Mouse (Mus musculus): ENCODE measurements around the gene Taf5. TPM values are rescaled to one million over a fixed set of nuclear protein-coding genes. Genes with fewer than 3 reads are reported as not detected.
A peak's percentile ranks its signal among the peaks of the same experiment; 100 is the strongest.

Gene Taf5
- polyA plus RNA-seq (2014; fragmentation: Nextera tagmentation; extraction: Ambion mirVana) = 8.3 and 8.8 TPM in 2 replicates

DNA sequence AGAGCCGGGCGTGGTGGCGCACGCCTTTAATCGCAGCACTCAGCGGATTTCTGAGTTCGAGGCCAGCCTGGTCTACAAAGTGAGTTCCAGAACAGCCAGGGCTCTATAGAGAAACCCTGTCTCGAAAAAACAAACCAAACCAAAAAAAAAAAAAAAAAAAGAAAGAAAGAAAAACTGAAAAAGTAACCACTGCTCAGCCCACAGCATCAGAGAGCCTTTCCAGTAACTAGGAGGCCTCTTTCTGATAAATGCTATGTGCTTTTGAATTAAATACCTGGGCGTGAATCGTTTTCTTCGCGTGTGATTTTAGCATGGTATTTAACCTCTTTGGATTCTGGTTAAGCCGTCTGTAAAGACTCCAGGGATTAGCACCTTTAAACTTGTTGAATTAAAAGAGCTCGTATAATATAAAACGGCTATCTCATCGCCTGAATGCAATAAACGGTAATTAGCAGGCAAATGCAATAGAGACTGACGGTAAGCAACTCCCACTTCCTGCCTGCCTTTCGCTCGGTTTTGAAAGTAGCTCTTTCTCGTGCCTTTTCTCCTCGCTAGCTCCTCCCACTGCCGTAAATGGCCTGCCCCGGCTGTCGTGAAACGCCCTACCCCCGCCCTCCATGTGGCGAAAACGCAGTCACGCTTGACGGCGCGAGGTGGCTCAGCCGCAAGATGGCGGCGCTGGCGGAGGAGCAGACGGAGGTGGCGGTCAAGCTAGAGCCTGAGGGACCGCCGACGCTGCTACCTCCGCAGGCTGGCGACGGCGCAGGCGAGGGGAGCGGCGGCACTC lies at the start of gene Taf5:
TSS of gene Taf5 (plus strand) at position 651 of the 787 bp plus-strand sequence.
- H3K9me3 ChIP-seq (ENCODE audit: control insufficient read depth, low read length) = no peaks in the 10 kb centered on the region
- peak within 1 kb of the TSS; percentile 73 for H3K4me2 ChIP-seq (ENCODE audit: low read length)
- peaks cover 13% of the 10 kb centered on the region for H3K36me3 ChIP-seq (ENCODE audit: control insufficient read depth, insufficient read depth, low read length)
- DNase-seq (ENCODE audit: low spot score) (peak; percentile 96), ATAC-seq (replicated peaks; ENCODE audit: low FRiP score, low TSS enrichment, low read depth) (peak; percentile 77)
- no peaks in the 10 kb centered on the region for H3K27me3 ChIP-seq (replicated peaks; ENCODE audit: control insufficient read depth, insufficient read depth, low read length)
- 10% methylated on average over 49 of the region's 49 CpGs for WGBS
- H3K4me1 ChIP-seq (replicated peaks; ENCODE audit: control insufficient read depth, insufficient read depth, low read length) = peaks cover 6% of the 10 kb centered on the region; the same call in 1 of the 2 replicates
- peak within 1 kb of the TSS; percentile 97 for H3K4me3 ChIP-seq (ENCODE audit: low read depth, low read length)
- peak within 1 kb of the TSS; percentile 88 for H3K9ac ChIP-seq (ENCODE audit: low read length)
- peak within 1 kb of the TSS; percentile 83 for H3K27ac ChIP-seq (ENCODE audit: low read depth)

DNA sequence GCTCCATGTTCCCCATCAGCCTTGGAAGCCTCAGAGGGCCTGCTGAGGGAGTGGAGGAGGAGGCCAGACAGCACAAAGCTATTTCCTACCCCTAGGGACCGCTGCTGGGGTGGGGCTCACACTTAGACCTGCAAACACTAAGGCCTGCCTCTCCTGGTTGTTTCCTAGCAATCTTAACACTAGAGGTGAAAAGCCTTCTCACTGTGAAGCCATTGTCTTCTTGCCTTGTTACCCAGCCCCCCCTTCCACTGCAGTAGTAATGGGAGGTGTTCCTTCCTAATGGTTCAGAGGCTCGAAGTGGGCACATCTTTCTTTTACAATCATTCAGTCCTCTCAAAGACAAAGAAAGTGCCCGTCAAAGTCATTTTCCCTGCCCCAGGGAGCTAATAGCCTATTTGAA lies 49.7 kb upstream of the Taf5 start:
- Histone ChIP-seq H3K9me3 (ENCODE audit: control insufficient read depth, low read length) (no peaks in the 10 kb centered on the region), H3K9ac (ENCODE audit: low read length) (no peak overlapping the region), H3K27me3 (replicated peaks; ENCODE audit: control insufficient read depth, insufficient read depth, low read length) (peaks cover 51% of the 10 kb centered on the region), H3K4me2 (ENCODE audit: low read length) (no peak overlapping the region), H3K4me3 (ENCODE audit: low read depth, low read length) (no peak overlapping the region), H3K36me3 (ENCODE audit: control insufficient read depth, insufficient read depth, low read length) (no peaks in the 10 kb centered on the region), H3K4me1 (replicated peaks; ENCODE audit: control insufficient read depth, insufficient read depth, low read length) (peaks cover 8% of the 10 kb centered on the region), H3K27ac (ENCODE audit: low read depth) (no peak overlapping the region)
- WGBS = 4% methylated on average over 3 of the region's 3 CpGs
- ATAC-seq (replicated peaks; ENCODE audit: low FRiP score, low TSS enrichment, low read depth) = no peak
- DNase-seq (ENCODE audit: low spot score) = no peak

DNA sequence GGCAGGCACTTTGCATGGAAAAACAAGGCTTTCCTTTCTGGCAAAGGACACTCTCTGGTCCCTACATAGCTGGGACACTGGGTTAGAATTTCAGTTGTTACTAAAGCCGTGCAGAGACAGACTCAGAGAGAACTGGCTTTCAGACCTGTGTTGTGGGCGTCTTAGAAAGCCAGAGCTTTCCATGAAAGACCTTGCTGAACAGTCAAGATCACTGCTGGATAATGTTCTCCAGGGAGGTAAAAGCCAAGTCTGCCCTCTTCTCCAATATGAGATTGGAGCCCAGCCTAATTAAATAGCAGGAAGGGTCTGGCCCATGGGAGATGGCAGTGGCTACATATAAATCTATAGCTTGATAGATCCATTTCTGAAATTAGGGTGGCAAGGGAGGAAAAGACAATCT lies 49.2 kb upstream of the Taf5 start:
- no peaks in the 10 kb centered on the region for H3K9me3 ChIP-seq (ENCODE audit: control insufficient read depth, low read length)
- ATAC-seq (replicated peaks; ENCODE audit: low FRiP score, low TSS enrichment, low read depth) = no peak
- H3K4me2 ChIP-seq (ENCODE audit: low read length) = no peak overlapping the region
- no peak overlapping the region for H3K27ac ChIP-seq (ENCODE audit: low read depth)
- WGBS = 42% methylated on average over 2 of the region's 2 CpGs
- no peak overlapping the region for H3K4me3 ChIP-seq (ENCODE audit: low read depth, low read length)
- peaks cover 46% of the 10 kb centered on the region for H3K27me3 ChIP-seq (replicated peaks; ENCODE audit: control insufficient read depth, insufficient read depth, low read length)
- no peak overlapping the region for H3K9ac ChIP-seq (ENCODE audit: low read length)
- no peaks in the 10 kb centered on the region for H3K36me3 ChIP-seq (ENCODE audit: control insufficient read depth, insufficient read depth, low read length)
- DNase-seq (ENCODE audit: low spot score) = no peak
- H3K4me1 ChIP-seq (replicated peaks; ENCODE audit: control insufficient read depth, insufficient read depth, low read length) = peaks cover 8% of the 10 kb centered on the region

DNA sequence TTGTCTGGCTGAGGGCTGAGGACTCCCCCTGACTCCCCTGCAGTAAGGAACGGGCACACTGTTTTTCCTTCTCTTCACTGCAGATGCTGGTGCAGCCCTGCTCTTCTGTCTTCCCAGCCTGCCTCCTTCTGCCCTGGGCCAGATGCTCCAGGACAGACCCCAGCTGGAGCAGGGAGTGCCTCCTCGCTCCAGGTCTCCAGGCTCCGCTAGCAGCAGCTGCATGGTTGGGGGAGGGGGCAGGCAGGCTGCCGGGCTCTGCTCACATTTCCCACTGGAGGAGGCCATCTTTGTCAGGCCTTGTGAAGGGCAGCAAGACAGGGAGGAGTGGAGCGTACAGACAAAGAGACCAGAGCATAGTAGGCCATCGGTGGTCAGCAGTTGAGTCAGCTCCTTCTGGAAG lies 48.2 kb upstream of the Taf5 start:
- H3K4me1 ChIP-seq (replicated peaks; ENCODE audit: control insufficient read depth, insufficient read depth, low read length) = peaks cover 8% of the 10 kb centered on the region
- no peak for DNase-seq (ENCODE audit: low spot score)
- no peaks in the 10 kb centered on the region for H3K9me3 ChIP-seq (ENCODE audit: control insufficient read depth, low read length)
- WGBS = 28% methylated on average over 6 of the region's 6 CpGs
- H3K4me2 ChIP-seq (ENCODE audit: low read length) = no peak overlapping the region
- peaks cover 36% of the 10 kb centered on the region for H3K27me3 ChIP-seq (replicated peaks; ENCODE audit: control insufficient read depth, insufficient read depth, low read length)
- H3K27ac ChIP-seq (ENCODE audit: low read depth) = no peak overlapping the region
- no peak overlapping the region for H3K9ac ChIP-seq (ENCODE audit: low read length)
- ATAC-seq (replicated peaks; ENCODE audit: low FRiP score, low TSS enrichment, low read depth) = no peak
- H3K4me3 ChIP-seq (ENCODE audit: low read depth, low read length) = no peak overlapping the region
- H3K36me3 ChIP-seq (ENCODE audit: control insufficient read depth, insufficient read depth, low read length) = no peaks in the 10 kb centered on the region

DNA sequence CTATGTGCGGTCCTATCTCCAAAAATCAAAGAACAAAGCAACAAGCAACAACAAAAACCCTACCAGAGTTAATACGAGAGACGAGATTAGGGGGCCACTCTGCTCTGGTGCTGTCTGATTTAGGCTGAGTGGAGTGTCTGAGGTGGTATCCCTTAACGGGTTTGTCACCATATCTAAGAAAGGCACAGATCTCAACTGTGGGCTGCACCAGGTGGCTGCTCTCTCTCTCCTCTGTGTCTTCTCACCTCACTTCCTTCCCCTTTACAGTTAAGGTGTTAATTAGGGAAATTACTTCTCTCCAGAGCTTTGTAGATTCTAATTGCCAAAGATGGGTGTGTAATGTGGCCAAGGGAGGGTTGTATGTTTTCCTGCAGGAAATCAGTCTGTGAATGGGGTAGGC lies 44.8 kb upstream of the Taf5 start:
- Histone ChIP-seq H3K4me3 (ENCODE audit: low read depth, low read length) (no peak overlapping the region), H3K9me3 (ENCODE audit: control insufficient read depth, low read length) (no peaks in the 10 kb centered on the region), H3K36me3 (ENCODE audit: control insufficient read depth, insufficient read depth, low read length) (no peaks in the 10 kb centered on the region), H3K27ac (ENCODE audit: low read depth) (no peak overlapping the region), H3K4me2 (ENCODE audit: low read length) (no peak overlapping the region), H3K9ac (ENCODE audit: low read length) (no peak overlapping the region), H3K4me1 (replicated peaks; ENCODE audit: control insufficient read depth, insufficient read depth, low read length) (no peaks in the 10 kb centered on the region), H3K27me3 (replicated peaks; ENCODE audit: control insufficient read depth, insufficient read depth, low read length) (peaks cover 8% of the 10 kb centered on the region)
- no peak for ATAC-seq (replicated peaks; ENCODE audit: low FRiP score, low TSS enrichment, low read depth)
- 76% methylated on average over 4 of the region's 4 CpGs for WGBS
- no peak for DNase-seq (ENCODE audit: low spot score)

DNA sequence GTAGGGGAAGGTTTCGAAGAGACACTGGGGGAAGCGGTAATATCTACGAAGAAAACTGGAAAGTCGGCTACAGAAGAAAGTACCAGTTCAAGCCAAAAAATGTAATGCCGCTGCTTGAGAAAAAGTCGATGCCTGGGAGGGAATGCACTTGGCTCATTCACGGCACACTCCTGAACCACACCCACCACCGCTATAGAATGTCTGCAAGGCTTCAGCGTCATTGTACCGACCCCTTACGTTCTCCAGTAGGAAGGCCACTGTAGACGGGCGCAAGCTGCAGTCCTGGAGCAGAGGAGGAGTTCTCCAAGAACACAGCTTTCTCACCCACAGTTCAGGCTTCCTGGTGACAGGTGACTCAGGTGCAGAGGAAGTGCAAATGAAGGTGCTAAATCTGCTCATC lies 44.0 kb upstream of the Taf5 start:
- no peak overlapping the region for H3K9ac ChIP-seq (ENCODE audit: low read length)

DNA sequence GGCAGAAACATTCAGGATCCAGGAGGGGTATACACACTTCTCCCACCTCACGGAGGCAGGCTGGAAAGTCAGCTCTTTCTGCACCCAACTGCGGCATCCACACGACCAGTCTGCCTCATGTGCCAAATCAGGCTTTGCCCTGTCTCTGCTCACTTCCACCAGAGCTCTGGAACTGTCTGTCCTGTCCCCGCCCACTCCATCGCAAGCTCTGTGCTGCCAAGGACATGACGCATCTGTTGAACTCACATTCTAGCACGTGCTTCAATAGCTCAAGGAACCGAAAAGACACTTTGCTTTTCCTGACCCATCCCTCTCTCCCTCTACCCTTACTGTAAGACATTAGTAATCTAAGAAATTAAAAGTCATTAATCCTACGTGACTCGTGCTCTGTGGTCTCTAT lies 42.6 kb upstream of the Taf5 start:
- H3K9me3 ChIP-seq (ENCODE audit: control insufficient read depth, low read length) = no peaks in the 10 kb centered on the region
- no peak overlapping the region for H3K27ac ChIP-seq (ENCODE audit: low read depth)
- no peaks in the 10 kb centered on the region for H3K36me3 ChIP-seq (ENCODE audit: control insufficient read depth, insufficient read depth, low read length)
- H3K9ac ChIP-seq (ENCODE audit: low read length) = no peak overlapping the region
- DNase-seq (ENCODE audit: low spot score) (no peak), ATAC-seq (replicated peaks; ENCODE audit: low FRiP score, low TSS enrichment, low read depth) (no peak)
- no peaks in the 10 kb centered on the region for H3K4me1 ChIP-seq (replicated peaks; ENCODE audit: control insufficient read depth, insufficient read depth, low read length)
- H3K27me3 ChIP-seq (replicated peaks; ENCODE audit: control insufficient read depth, insufficient read depth, low read length) = no peaks in the 10 kb centered on the region
- H3K4me2 ChIP-seq (ENCODE audit: low read length) = no peak overlapping the region
- WGBS = 62% methylated on average over 10 of the region's 10 CpGs
- H3K4me3 ChIP-seq (ENCODE audit: low read depth, low read length) = no peak overlapping the region

More for the DNA sequence above, 44.0 kb upstream of the Taf5 start:
- ATAC-seq (replicated peaks; ENCODE audit: low FRiP score, low TSS enrichment, low read depth) (no peak), DNase-seq (ENCODE audit: low spot score) (no peak)
- WGBS = 83% methylated on average over 13 of the region's 13 CpGs
- H3K36me3 ChIP-seq (ENCODE audit: control insufficient read depth, insufficient read depth, low read length) = no peaks in the 10 kb centered on the region
- H3K4me3 ChIP-seq (ENCODE audit: low read depth, low read length) = no peak overlapping the region
- H3K4me2 ChIP-seq (ENCODE audit: low read length) = no peak overlapping the region
- H3K9me3 ChIP-seq (ENCODE audit: control insufficient read depth, low read length) = no peaks in the 10 kb centered on the region
- no peak overlapping the region for H3K27ac ChIP-seq (ENCODE audit: low read depth)
- H3K27me3 ChIP-seq (replicated peaks; ENCODE audit: control insufficient read depth, insufficient read depth, low read length) = no peaks in the 10 kb centered on the region; the same call in 1 of the 2 replicates
- H3K4me1 ChIP-seq (replicated peaks; ENCODE audit: control insufficient read depth, insufficient read depth, low read length) = no peaks in the 10 kb centered on the region

DNA sequence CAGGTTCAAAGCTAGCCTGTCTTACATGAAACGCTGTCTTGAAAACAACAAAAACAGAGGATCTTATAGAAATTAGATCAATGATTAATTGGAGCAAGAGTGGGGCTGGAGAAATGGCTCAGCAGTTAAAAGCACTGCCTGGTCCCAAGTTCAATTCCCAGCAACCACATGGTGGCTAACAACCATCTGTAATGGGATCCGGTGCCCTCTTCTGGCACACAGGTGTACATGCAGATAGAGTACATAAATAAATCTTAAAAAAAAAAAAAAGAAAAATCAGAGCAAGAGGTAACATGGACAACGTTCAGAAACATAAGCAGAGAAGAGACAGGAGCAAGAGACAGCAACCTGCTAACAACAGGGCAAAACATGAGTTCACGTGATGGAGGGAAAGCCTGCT lies 41.0 kb upstream of the Taf5 start:
- H3K9ac ChIP-seq (ENCODE audit: low read length) = no peak overlapping the region
- H3K4me3 ChIP-seq (ENCODE audit: low read depth, low read length) = no peak overlapping the region
- WGBS = 86% methylated on average over 4 of the region's 4 CpGs
- no peak overlapping the region for H3K27ac ChIP-seq (ENCODE audit: low read depth)
- no peaks in the 10 kb centered on the region for H3K27me3 ChIP-seq (replicated peaks; ENCODE audit: control insufficient read depth, insufficient read depth, low read length)
- no peaks in the 10 kb centered on the region for H3K9me3 ChIP-seq (ENCODE audit: control insufficient read depth, low read length)
- no peaks in the 10 kb centered on the region for H3K36me3 ChIP-seq (ENCODE audit: control insufficient read depth, insufficient read depth, low read length)
- H3K4me2 ChIP-seq (ENCODE audit: low read length) = no peak overlapping the region
- no peaks in the 10 kb centered on the region for H3K4me1 ChIP-seq (replicated peaks; ENCODE audit: control insufficient read depth, insufficient read depth, low read length)
- ATAC-seq (replicated peaks; ENCODE audit: low FRiP score, low TSS enrichment, low read depth) = no peak
- no peak for DNase-seq (ENCODE audit: low spot score)

DNA sequence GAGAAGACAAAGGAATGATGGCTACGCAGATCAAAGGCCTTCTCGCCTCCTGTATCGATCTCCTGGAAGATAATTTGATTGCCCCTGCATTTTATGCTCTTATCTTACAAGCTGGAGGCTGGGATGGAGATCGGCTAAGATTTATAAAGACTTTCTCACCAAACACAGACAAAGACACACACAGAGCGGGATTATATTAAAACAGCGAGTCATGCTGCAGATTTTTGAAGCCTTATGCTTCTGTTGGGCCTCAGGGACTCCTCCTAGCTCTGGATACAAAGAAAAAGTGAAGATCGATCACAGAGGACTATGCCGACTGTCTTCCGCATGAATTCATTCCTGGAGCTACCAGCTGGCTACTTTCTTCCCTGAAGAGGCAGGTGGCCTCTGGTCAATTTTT lies 37.8 kb upstream of the Taf5 start:
- Histone ChIP-seq H3K27ac (ENCODE audit: low read depth) (no peak overlapping the region), H3K4me2 (ENCODE audit: low read length) (no peak overlapping the region), H3K9me3 (ENCODE audit: control insufficient read depth, low read length) (no peaks in the 10 kb centered on the region), H3K27me3 (replicated peaks; ENCODE audit: control insufficient read depth, insufficient read depth, low read length) (no peaks in the 10 kb centered on the region), H3K36me3 (ENCODE audit: control insufficient read depth, insufficient read depth, low read length) (peaks cover 17% of the 10 kb centered on the region), H3K9ac (ENCODE audit: low read length) (no peak overlapping the region), H3K4me1 (replicated peaks; ENCODE audit: control insufficient read depth, insufficient read depth, low read length) (no peaks in the 10 kb centered on the region), H3K4me3 (ENCODE audit: low read depth, low read length) (no peak overlapping the region)
- ATAC-seq (replicated peaks; ENCODE audit: low FRiP score, low TSS enrichment, low read depth) (no peak), DNase-seq (ENCODE audit: low spot score) (no peak)
- WGBS = 78% methylated on average over 9 of the region's 9 CpGs

All from intestine, embryonic 14.5 days (tissue).